Mouse (Mus musculus) mouse embryonic stem cell (cell line): ENCODE data around the gene Samd10.

Source experiments
- in situ Hi-C, 2 experiments: fragments of 300-500 bp; cut with MboI; formaldehyde crosslinking; loops; 1 replicate in 1 of 2; 3 replicates in 1 of 2; pipeline ENCODE4 v1.14.3; 2019 to 2020; ENCODE audit warnings: low sequenced_read_pairs in 2 of 2, low pct_unique_long_range_greater_than_20kb in 1 of 2, mixed read lengths in 1 of 2; ENCODE audit not compliant: unreplicated experiment in 1 of 2

The Samd10 gene

DNA sequence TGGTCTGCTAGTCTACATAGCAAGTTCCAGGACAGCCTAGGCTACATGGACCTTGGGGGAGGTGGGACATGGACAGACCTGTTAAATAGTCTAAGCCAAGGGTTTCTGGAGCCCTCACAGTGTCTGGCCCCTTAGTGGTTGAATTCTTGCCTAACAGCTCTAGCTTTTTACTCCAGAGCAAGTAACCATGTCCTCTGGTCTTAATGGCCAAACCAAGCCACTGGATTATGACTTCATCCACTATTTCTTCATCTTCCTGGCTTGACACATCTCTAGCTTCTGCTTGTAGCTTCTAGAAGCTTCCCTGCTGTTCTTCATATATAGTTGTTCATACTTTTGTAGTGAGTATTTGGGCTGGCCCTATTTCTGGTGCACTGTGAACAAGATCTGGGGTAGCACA, 45.2 kb downstream of the Samd10 start:
- in situ Hi-C loops: no loop called here

DNA sequence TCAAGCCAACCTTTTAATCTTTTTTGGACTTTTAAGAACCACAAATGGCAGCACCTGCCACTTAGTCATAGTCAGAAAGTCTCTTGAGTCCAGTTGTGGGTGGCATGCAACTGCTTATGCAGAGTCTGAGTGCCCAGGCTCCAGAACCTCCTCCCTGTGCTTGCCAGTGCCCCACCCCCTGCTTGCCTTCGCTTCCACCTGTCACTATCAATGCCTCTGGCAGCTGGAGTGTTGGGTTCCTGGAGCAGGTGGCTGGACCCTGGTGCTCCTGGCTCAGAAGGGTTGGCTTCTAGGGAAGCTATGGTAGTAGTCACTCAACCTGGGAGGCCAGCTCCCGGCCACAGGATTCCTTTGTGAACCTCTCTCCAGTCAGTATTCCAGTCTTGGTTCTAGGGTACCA, 48.8 kb downstream of the Samd10 start:
- in situ Hi-C loops: no loop called here

DNA sequence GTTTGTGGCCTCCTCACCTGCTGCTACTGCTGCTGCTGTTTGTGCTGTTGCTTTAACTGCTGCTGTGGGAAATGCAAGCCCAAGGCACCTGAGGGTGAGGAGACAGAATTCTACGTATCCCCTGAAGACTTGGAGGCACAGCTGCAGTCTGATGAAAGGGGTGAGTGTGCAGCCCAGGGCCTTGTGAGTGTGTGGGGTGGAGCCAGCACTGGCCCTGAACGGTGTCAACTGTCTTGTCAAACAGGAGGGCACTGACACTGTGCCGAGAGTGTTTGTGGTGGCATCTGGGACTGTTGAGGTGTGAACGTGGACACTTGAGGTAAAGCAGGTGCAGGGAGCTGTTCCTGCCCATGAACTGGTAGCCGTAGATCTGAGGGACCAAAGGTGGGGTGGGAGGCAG, 50.3 kb downstream of the Samd10 start:
- in situ Hi-C loops: no loop called here

DNA sequence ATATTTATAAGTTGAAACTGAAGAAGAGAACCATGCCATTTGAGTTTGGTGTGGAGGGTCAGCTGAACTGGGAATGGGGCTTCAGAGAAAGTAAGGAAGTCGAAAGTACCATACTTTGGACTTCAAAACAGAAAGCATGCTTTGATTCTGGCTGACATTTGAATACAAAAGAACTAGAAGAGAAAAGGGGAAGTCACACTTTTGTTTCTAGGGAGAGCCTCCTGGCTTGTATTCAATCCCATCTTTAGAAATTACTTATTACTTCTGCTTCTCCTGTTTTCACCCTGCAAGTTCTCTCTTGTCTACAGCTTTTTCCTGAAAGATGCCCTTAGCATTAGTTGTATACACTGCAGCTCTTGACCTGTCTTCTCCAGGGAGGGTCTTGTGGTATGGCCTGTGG, 50.8 kb downstream of the Samd10 start:
- in situ Hi-C loops: no loop called here

DNA sequence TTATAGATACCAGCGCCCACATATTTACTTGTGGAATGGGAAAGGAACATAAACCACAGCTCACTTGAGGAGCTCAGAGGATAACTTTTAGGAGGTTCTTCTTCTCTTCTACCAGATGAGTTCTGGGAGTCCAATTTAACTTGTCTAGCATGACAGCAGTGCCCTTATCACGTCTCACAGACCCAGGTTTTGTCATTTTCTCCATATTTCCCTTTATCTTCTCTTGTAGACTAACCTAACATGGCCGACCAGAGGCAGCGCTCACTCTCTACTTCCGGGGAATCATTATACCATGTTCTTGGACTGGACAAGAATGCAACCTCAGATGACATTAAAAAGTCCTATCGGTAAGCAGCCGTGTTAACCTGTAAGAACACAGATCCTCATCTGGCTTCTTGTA, 52.9 kb downstream of the Samd10 start:
- in situ Hi-C loops: no loop called here
